Mouse (Mus musculus): Measurements from ENCODE around the gene Swt1.

Swt1 gene

GRCm38 (mm10) chr1:151320408-151320807 lies 107.8 kb downstream of the Swt1 start:
- DNase-seq (ENCODE audit: low read depth, low spot score): no peak

- no peak for DNase-seq (ENCODE audit: low read depth, low spot score)
Observed at GRCm38 (mm10) chr1:151319267-151319666, 109.0 kb downstream of the Swt1 start.
